Mouse (Mus musculus) embryonic facial prominence, embryonic 15.5 days (tissue): ENCODE data around the gene Gba. TPM values are rescaled to one million over a fixed set of nuclear protein-coding genes. Genes with fewer than 3 reads are reported as not detected.
"Not testable (repeated sequence)": the region's sequence is repeated elsewhere in the genome, so short reads cannot be mapped to it uniquely, and the experiment has no call there.

ENCODE experiments used
- ATAC-seq: fragments of 200-750 bp; cut with Nextera tagmentation; 2 replicates; pipeline ENCODE4 v1.8.0; 2017; ENCODE audit warnings: low read depth, moderate TSS enrichment; ENCODE audit not compliant: insufficient number of reproducible peaks, low FRiP score, low TSS enrichment
- H3K27ac ChIP-seq: fragments of 300-500 bp; sonication (generic); replicated peaks from 2 replicates; pipeline ENCODE4 v1.5.1; 2015; ENCODE audit warnings: mild to moderate bottlenecking, inconsistent platforms
- H3K27me3 ChIP-seq: fragments of 300-500 bp; sonication (generic); 2 replicates; pipeline ENCODE4 v1.6.1; 2015; ENCODE audit warnings: inconsistent platforms
- H3K36me3 ChIP-seq: fragments of 300-500 bp; sonication (generic); 2 replicates; pipeline ENCODE4 v1.6.1; 2015; ENCODE audit warnings: mild to moderate bottlenecking, inconsistent platforms
- H3K4me1 ChIP-seq: fragments of 300-500 bp; sonication (generic); 2 replicates; pipeline ENCODE4 v1.6.1; 2015; ENCODE audit warnings: inconsistent platforms
- H3K4me2 ChIP-seq: fragments of 300-500 bp; sonication (generic); replicated peaks from 2 replicates; pipeline ENCODE4 v1.6.1; 2015; ENCODE audit warnings: mild to moderate bottlenecking, inconsistent platforms
- H3K4me3 ChIP-seq: fragments of 300-500 bp; sonication (generic); replicated peaks from 2 replicates; pipeline ENCODE4 v1.5.1; 2015; ENCODE audit warnings: mild to moderate bottlenecking, inconsistent platforms
- H3K9ac ChIP-seq: fragments of 300-500 bp; sonication (generic); 2 replicates; pipeline ENCODE4 v1.6.1; 2015; ENCODE audit warnings: inconsistent platforms
- H3K9me3 ChIP-seq: fragments of 300-500 bp; sonication (generic); replicated peaks from 2 replicates; pipeline ENCODE4 v1.6.1; 2016; ENCODE audit warnings: inconsistent platforms
- WGBS: fragments of 180-500 bp; shearing (Covaris S2); methylation state at CpG from one replicate; pipeline ENCODE4 v1.1.7; 2015; 5-methylcytosine and 5-hydroxymethylcytosine counted together
- polyA plus RNA-seq: library from polyadenylated mRNA; unstranded; fragments of >200 nt; fragmentation: Nextera tagmentation; extraction: Ambion mirVana; gene quantifications from 2 replicates; pipeline ENCODE4 v1.2.1, GENCODE M21; 2015

The Gba gene
- 49.0 and 55.6 TPM in 2 replicates for polyA plus RNA-seq

DNA sequence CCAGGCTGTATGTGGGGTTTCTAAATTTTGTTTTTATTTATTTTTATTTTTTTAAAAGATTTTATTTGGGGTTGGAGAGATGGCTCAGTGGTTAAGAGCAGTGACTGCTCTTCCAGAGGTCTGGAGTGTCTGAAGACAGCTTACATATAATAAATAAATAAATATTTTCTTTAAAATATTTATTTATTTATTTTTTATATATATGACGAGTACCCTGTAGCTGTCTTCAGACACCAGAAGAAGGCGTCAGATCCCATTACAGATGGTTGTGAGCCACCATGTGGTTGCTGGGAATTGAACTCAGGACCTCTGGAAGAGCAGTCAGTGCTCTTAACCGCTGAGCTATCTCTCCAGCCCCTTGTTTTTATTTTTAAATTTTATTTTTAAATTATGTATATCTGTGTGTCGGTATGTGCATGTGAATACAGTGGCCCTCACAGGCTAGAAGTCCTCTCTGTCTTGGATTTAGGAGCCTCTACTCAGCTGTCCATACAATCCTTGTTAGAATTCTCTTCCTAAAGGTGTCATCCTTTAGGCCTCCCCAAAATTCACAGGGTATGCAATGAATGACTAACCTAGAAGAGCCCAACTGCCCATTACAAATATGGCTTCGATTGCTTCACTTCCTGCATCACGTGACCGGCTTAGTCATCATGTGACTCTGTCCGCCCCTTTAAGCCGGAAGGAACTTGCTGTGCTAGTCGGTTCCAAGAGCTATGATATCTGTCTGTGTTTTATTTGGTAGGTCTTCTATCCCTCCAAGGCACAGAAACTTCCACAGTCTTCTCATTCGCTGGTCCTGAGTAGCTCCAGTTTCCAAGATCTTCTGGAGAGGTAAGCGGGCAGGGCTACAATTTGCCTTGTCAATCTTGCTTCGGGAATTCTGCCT is at the start of gene Gba:
Gba (plus strand) TSS at position 676 of the 889 bp plus-strand sequence.
- H3K27ac ChIP-seq = 0 out of 2 replicates have a peak within 1 kb of the TSS, but pooled peaks have one; percentile 18
- peak within 1 kb of the TSS; percentile 58 for H3K4me2 ChIP-seq
- peak within 1 kb of the TSS; percentile 58 for H3K4me3 ChIP-seq
- peaks cover 6% of the 10 kb centered on the region for H3K4me1 ChIP-seq
- peaks cover 30% of the 10 kb centered on the region for H3K36me3 ChIP-seq
- no peaks in the 10 kb centered on the region for H3K9me3 ChIP-seq
- no peaks in the 10 kb centered on the region for H3K27me3 ChIP-seq
- peak; percentile 78 for ATAC-seq
- 25% methylated on average over 13 of the region's 13 CpGs for WGBS
- peak within 1 kb of the TSS; percentile 33 for H3K9ac ChIP-seq

DNA sequence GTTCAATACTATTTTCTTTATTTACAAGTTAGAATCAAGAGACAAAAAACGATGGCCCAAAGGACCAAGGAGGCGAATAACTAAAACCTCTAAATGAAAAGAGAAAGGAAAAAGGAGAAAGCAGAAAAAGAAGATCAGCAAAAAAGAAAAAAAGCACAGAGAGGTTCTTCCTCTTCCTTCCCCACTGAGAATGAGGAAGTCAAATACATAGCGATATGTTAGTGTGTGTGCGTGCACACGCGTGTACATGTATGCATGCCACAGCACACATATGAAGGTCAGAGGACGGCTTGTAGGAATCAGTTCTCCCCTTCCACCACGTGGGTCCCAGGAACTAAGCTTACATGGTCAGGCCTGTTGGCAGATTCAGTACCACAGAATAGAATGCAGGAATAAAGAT is 45.8 kb upstream of the Gba start:
- peaks cover 13% of the 10 kb centered on the region for H3K27me3 ChIP-seq
- no peak overlapping the region for H3K9ac ChIP-seq
- H3K36me3 ChIP-seq = no peaks in the 10 kb centered on the region
- ATAC-seq = no peak
- H3K9me3 ChIP-seq = no peaks in the 10 kb centered on the region
- H3K27ac ChIP-seq = no peak overlapping the region
- H3K4me1 ChIP-seq = peaks cover 21% of the 10 kb centered on the region
- 83% methylated on average over 8 of the region's 8 CpGs for WGBS
- H3K4me3 ChIP-seq = no peak overlapping the region
- no peak overlapping the region for H3K4me2 ChIP-seq

DNA sequence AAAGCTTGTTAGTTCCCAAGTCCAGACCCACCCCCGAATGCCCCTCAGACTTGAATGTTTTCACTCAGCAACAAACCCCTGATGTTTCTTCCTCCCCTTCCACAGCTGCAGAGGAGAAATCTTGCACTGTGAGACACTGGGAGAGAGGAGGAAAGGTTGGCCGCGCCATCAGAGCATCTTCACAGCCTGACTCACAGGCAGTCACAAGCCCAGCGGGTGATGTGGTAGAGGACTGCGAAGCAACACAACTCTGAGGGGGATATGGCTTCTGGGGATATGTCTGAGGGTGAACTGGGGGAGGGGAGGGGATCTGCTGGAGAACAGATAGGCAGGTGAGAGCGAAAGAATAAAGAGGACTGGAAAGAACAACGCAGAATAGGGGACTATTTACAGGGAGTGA is 44.1 kb upstream of the Gba start:
- Histone ChIP-seq H3K4me3 (no peak overlapping the region), H3K9me3 (no peaks in the 10 kb centered on the region), H3K9ac (no peak overlapping the region), H3K36me3 (no peaks in the 10 kb centered on the region), H3K27ac (no peak overlapping the region), H3K4me2 (peak overlapping the region; percentile 99; the same call in 1 of the 2 replicates), H3K27me3 (peaks cover 13% of the 10 kb centered on the region), H3K4me1 (peaks cover 22% of the 10 kb centered on the region)
- WGBS = 15% methylated on average over 7 of the region's 7 CpGs
- no peak for ATAC-seq

DNA sequence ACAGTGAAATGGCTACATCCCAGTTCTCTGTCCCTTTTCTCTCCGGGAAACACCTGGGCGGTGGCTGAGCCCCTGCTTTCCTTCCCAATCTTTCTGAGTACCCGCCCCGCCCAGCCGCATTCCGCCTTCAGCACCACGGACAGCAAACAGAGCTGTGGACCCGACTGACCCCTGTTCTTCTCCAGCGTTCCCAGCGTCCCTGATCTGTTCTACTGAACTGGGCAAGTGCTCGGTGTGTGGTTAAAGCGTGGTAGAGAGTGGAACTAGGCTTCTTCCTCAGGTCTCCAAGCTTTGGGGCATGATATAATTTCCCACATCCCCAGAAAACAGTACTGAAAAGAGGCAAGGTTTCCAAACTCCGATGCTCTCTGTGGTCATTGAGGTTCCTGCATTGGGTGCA is 43.5 kb upstream of the Gba start:
- Histone ChIP-seq H3K36me3 (no peaks in the 10 kb centered on the region), H3K4me3 (peak overlapping the region; percentile 63), H3K27me3 (peaks cover 13% of the 10 kb centered on the region), H3K27ac (no peak overlapping the region), H3K9ac (peak overlapping the region; percentile 44; the same call in 1 of the 2 replicates), H3K4me2 (peak overlapping the region; percentile 99), H3K9me3 (no peaks in the 10 kb centered on the region), H3K4me1 (peaks cover 27% of the 10 kb centered on the region)
- ATAC-seq = no peak
- 3% methylated on average over 13 of the region's 13 CpGs for WGBS

DNA sequence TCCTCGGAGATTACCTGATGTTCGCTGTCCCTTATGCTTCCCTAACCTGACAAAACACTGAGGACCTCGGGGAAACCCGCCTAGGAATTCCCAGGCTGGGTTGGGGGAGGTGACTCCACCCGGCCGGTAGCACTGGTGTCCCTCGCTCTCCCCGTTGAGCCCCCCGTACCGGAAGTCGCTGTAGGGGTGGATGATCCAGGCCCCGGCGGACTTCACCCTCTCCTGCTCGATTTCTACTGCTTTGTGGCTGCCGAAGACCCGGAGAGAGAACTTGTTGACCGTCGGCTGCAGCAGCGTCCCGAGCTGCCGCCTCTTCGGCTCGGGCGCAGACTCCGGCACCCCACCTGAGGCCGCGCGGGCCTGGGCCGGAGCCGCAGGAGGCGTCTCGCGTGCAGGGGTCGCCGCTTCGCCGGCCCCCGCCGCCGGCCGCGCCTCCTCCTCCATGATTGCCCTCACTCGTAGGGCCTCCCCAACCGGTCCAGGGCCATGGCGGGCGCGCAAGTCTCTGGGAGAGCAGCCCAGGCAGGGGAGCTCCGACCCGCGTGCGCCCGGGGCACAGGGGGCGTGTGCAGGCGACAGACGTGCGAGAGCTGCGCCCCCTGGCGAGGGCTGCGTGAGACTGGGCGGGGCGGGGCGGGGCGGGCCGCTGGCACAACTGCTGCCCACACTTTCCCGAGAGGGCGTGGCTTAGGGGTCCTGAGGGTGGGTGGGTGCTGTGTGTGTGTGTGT is 42.9 kb upstream of the Gba start, which contains the start of gene Hcn3:
Hcn3 (minus strand) TSS at position 581 of the 729 bp plus-strand sequence.
- WGBS = under 1% methylated on average over 65 of the region's 66 CpGs
- peak within 1 kb of the TSS; percentile 99 for H3K4me2 ChIP-seq
- ATAC-seq = peak; percentile 75

DNA sequence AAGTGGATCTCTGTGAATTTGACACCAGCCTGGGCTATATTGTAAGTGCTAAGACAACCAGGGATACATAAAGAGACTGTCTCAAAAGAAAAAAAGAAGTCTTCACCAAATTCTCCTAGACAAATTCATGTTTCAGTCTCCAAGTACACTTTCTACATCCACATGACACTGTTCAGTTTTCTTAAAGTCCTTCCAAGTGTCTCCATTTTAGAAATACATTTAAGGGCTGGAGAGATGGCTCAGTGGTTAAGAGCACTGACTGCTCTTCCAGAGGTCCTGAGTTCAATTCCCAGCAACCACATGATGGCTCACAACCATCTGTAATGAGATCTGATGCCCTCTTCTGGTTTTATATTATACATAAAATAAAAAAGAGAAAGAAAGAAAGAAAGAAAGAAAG is 41.5 kb upstream of the Gba start:
- Histone ChIP-seq H3K4me1 (peaks cover 37% of the 10 kb centered on the region), H3K27me3 (peaks cover 13% of the 10 kb centered on the region)
- ATAC-seq, H3K4me3 ChIP-seq, H3K36me3 ChIP-seq, H3K9me3 ChIP-seq, H3K4me2 ChIP-seq, H3K27ac ChIP-seq, H3K9ac ChIP-seq: not testable (repeated sequence)

More for the DNA sequence above, 42.9 kb upstream of the Gba start, which contains the start of gene Hcn3:
- peaks cover 28% of the 10 kb centered on the region for H3K4me1 ChIP-seq
- no peaks in the 10 kb centered on the region for H3K9me3 ChIP-seq
- H3K4me3 ChIP-seq = peak within 1 kb of the TSS; percentile 63
- H3K27ac ChIP-seq = no peak within 1 kb of the TSS
- peak within 1 kb of the TSS; percentile 44 for H3K9ac ChIP-seq
- H3K27me3 ChIP-seq = peaks cover 13% of the 10 kb centered on the region
- no peaks in the 10 kb centered on the region for H3K36me3 ChIP-seq

DNA sequence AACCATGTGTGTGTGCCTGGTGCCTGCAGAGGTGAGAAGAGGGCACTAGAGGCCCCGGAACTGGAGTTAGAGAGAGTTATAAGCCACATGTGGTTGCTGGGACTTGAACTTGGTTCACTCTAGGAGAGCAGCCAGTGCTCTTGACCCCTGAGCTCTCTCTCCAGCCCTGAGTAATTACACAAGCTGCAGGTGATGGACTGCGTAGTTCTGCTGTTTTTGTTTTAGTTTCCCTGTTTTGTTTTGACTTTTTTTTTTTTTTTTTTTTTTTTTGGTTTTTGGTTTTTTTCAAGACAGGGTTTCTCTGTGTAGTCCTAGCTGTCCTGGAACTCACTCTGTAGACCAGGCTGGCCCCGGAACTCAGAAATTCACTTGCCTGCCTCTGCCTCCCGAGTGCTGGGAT is 40.9 kb upstream of the Gba start:
- no peak overlapping the region for H3K9ac ChIP-seq
- H3K27ac ChIP-seq = no peak overlapping the region
- ATAC-seq = no peak

DNA sequence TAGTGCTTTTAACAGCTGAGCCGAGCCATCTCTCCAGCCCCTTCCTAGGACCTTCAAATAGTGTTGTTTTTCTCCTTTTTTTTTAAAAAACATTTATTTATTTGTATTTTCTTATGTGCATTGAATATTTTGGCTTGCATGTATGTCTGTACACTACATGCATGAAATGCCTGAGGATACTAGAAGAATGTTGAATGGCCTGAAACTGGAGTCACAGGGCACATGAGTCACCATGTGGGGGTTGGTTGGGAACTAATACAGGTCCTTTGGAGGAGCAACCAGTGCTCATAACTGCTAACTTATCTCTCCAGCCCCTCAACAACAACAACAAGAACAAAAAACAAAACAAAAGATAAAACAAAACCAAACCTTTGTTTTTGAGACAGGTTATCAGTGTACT is 39.6 kb upstream of the Gba start:
- WGBS = 76% methylated on average over 1 of the region's 1 CpGs
- ATAC-seq = no peak
- Histone ChIP-seq H3K4me2 (no peak overlapping the region), H3K9ac (no peak overlapping the region), H3K27ac (no peak overlapping the region), H3K9me3 (no peaks in the 10 kb centered on the region), H3K27me3 (peaks cover 11% of the 10 kb centered on the region), H3K4me3 (no peak overlapping the region), H3K4me1 (peaks cover 40% of the 10 kb centered on the region), H3K36me3 (peaks cover 7% of the 10 kb centered on the region; the same call in 1 of the 2 replicates)

More for the DNA sequence above, 40.9 kb upstream of the Gba start:
- Histone ChIP-seq H3K9me3 (no peaks in the 10 kb centered on the region), H3K27me3 (peaks cover 13% of the 10 kb centered on the region), H3K36me3 (no peaks in the 10 kb centered on the region), H3K4me1 (peaks cover 40% of the 10 kb centered on the region), H3K4me3 (no peak overlapping the region), H3K4me2 (no peak overlapping the region)
- WGBS = 84% methylated on average over 4 of the region's 4 CpGs

DNA sequence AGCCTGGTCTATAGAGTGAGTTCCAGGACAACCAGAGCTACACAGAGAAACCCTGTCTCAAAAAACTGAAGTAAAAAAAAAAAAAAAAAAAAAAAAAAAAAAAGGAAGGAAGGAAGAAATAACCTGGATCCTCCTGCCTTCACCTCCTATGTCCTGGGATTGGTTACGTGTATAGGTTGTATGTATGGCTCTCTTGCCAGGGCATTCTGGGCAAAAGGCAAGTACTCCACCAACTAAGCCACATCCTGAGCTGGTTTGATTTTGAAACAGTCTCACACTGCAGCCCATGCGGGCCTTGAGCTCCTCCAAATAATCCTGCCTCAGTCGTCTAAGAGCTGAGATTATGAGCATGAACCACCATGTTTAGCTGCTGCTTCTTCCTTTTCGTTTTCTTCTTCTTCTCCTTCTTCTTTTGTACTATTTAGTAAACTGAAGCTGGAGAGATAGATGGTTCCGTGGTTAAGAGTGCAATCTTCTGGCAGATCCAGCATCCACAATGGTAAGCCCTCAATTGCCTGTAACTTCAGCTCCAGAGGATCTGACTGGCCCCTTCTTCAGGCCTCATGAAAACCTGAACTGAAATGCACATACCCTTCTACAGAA is 39.0 kb upstream of the Gba start:
- WGBS = 73% methylated on average over 5 of the region's 5 CpGs
- peak overlapping the region; percentile 89 for H3K4me3 ChIP-seq
- H3K9me3 ChIP-seq = no peaks in the 10 kb centered on the region
- peaks cover 37% of the 10 kb centered on the region for H3K4me1 ChIP-seq
- H3K9ac ChIP-seq = no peak overlapping the region; the same call in 1 of the 2 replicates
- no peak overlapping the region; the same call in 1 of the 2 replicates for H3K27ac ChIP-seq
- peak overlapping the region; percentile 70 for H3K4me2 ChIP-seq
- peaks cover 13% of the 10 kb centered on the region for H3K36me3 ChIP-seq
- peaks cover 6% of the 10 kb centered on the region for H3K27me3 ChIP-seq
- no peak for ATAC-seq

DNA sequence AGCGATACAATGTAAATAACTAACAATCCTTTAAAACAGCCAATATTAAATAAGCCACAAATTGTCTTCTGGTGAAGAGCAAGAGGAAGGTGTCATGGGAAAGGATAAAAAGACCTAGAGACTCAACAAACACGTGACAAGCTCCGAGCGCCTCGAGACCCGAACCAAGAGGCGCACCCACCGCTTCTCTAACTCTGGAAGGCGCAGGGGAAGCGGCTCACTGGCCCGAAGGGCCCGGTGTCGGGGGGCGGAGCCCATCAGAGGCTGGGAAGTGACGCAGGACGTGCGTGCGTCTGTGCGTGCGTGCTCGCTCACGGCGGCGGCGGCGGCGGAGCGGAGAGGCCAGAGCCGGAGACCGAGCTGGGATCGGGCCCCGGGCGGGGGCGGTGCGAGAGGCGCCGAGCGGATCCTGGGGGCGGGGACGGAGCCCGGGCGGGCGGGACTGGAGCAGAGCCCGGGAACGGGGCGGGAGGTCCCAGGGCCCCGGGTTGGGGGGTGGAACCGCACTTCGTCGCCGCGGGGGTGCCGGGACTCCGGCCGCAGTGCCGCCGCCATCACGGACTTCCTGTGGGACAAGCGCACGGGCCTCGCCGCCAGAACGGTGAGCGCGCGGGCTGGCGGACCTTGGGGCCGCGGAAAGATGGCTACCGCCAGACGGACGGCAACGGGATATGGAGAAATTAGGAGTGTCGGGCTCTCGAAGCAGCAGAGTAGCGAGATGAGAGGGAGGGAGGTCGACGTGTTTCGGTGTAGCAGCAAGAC is 38.0 kb upstream of the Gba start, which contains the start of gene Clk2:
Clk2 (plus strand) TSS at position 290 of the 762 bp plus-strand sequence.
- H3K9me3 ChIP-seq = no peaks in the 10 kb centered on the region
- H3K4me1 ChIP-seq = peaks cover 28% of the 10 kb centered on the region
- peak within 1 kb of the TSS; percentile 70 for H3K4me2 ChIP-seq
- peak within 1 kb of the TSS; percentile 98 for H3K27ac ChIP-seq
- peak within 1 kb of the TSS; percentile 89 for H3K4me3 ChIP-seq
- peaks cover 22% of the 10 kb centered on the region for H3K36me3 ChIP-seq
- under 1% methylated on average over 76 of the region's 79 CpGs for WGBS
- peak within 1 kb of the TSS; percentile 98 for H3K9ac ChIP-seq
- no peaks in the 10 kb centered on the region for H3K27me3 ChIP-seq
- ATAC-seq = peak; percentile 96
